Mouse (Mus musculus): ENCODE results near the gene Lmcd1. TPM values are rescaled to one million over a fixed set of nuclear protein-coding genes. Genes with fewer than 3 reads are reported as not detected.
A peak's percentile ranks its signal among the peaks of the same experiment; 100 is the strongest.

Lmcd1 gene
- total RNA-seq, 2 experiments from 2014 or later: 6.9 to 9.6 TPM

DNA sequence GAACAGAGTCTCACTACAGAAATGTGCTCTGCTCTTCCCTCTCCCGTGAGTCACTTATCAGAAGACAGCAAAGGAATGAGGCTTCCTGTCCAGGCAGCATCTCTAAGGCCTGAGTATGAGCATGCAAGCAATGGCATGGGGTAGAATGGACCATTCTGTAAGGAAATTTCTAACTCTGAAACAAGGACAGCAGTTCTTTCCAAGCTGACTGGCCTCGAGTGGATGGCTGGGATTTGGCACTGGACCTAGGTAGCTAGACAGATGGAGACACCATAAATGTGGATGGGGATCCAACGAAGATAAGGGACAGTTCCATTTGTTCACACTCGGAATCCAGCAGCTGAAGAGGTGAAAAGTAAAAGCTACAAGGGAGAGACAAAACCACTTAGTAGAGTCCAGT is 17.6 kb downstream of the Lmcd1 start:
- TF ChIP-seq CTCF (IDR thresholded peaks at IDR 0.05): no peak
- Histone ChIP-seq H3K4me3 (no peak overlapping the region), H3K27ac (no peak overlapping the region)
- no peak for DNase-seq (ENCODE audit: extremely low spot score in 1 of 2, low spot score in 2 of 2)
- intact Hi-C loops (cut with DNase I): no loop called here

DNA sequence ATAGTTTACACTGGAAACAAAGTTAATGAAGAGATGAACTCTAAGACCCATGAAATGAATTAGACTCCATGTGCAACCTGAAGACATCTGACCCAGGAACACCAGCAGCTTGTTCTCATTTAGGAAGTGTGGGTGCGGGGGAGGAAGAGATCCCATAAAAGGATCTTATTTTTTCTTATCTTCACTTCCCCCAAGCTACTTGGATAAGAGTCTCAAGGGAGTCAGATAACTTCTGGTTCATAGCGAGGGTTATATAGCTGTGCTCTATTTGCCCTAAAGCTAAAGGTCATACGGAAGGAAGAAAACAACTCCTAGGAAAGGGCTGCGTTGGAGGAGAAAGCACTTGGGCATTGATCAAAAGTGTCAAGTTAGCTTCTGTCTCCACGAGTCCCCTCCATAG is 19.8 kb downstream of the Lmcd1 start:
- intact Hi-C loops (cut with DNase I): no loop called here
- Histone ChIP-seq H3K27ac (no peak overlapping the region), H3K4me3 (no peak overlapping the region)
- no peak for TF ChIP-seq CTCF (IDR thresholded peaks at IDR 0.05)
- no peak for DNase-seq (ENCODE audit: extremely low spot score in 1 of 2, low spot score in 2 of 2)

DNA sequence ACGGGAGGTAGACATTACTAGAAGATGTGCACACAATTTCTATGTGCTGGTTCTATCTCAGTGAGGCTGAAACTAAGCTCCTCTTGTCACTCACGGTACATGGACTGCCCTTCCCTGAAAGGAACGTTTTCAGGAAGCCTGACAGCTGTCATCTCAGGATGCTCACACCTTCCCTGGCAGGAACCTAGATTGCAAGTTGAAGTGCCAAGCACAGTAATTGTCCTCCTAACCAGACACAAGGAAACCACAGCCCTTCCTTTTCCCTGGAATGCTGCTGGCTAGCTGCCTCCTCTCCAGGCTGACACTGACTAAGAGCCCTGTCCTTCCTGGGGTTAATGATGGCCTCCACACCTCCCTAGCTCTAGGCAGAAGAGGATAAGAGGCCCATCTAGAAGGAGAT is 21.7 kb downstream of the Lmcd1 start:
- intact Hi-C loops (cut with DNase I): no loop called here
- no peak for DNase-seq (ENCODE audit: extremely low spot score in 1 of 2, low spot score in 2 of 2)
- Histone ChIP-seq H3K27ac (no peak overlapping the region), H3K4me3 (no peak overlapping the region)
- no peak for TF ChIP-seq CTCF (IDR thresholded peaks at IDR 0.05)

DNA sequence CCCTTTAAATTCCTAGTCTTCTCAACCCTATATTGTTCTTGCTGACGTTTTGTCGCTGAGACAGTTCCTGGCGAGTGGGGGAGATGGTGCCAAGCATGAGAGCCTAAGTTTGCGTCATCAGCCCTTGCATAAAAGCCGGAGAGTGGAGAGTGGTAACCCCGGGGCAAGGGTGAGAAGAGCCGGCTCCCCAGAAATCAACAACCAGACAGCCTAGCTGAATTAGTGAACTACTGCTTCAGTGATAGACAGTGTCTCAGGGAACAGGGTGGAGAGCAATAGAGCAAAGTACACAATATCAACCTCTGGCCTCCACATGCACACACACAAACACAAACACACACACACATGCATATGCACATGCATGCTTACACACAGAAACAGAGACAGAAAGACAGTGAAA is 26.6 kb downstream of the Lmcd1 start:
- H3K27ac ChIP-seq: no peak overlapping the region
- intact Hi-C loops (cut with DNase I): no loop called here
- no peak for DNase-seq (ENCODE audit: extremely low spot score in 1 of 2, low spot score in 2 of 2)
- H3K4me3 ChIP-seq: no peak overlapping the region
- no peak for TF ChIP-seq CTCF (IDR thresholded peaks at IDR 0.05)

DNA sequence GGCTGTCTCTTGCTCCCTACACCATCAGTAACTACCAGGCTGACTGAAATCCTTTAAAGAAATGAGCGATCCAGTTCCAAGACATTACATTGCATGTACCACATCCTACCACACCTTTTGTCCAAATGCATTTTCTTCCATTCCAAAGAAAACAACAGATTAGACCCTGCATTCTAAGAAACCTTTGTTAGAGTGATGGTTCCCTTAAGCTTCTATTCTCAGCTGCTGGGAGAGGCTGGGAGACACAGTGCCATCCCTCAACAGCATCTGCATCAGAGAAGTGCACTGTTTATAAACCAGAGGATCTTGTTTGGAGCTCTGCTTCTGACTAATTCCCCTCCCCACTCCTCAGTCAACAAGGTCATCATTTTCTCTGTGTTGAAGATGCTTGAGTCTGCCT is 27.1 kb downstream of the Lmcd1 start:
- intact Hi-C loops (cut with DNase I): no loop called here

DNA sequence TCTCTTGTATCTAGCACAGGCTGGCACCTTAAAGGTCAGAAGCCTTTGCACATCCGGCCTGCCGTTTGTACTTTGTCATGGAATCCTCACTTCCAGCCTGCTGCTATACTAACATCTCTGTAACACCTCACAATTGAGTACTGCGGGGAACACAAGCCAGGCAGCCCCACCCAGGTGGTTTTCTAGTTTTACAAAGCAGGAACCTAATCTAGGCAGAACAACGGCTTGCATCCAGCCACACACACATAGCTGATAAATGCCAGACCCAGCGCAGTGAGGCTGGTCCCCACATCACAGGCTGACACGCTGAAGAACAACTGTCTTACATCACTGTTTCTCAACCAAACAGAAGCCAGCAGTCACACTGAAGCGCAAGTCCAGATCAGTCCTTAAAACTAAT is 28.7 kb downstream of the Lmcd1 start:
- TF ChIP-seq CTCF (IDR thresholded peaks at IDR 0.05): no peak
- intact Hi-C loops (cut with DNase I): no loop called here
- H3K4me3 ChIP-seq: no peak overlapping the region
- no peak overlapping the region for H3K27ac ChIP-seq
- no peak for DNase-seq (ENCODE audit: extremely low spot score in 1 of 2, low spot score in 2 of 2)

More for the DNA sequence above, 27.1 kb downstream of the Lmcd1 start:
- Histone ChIP-seq H3K4me3 (no peak overlapping the region), H3K27ac (no peak overlapping the region)
- no peak for DNase-seq (ENCODE audit: extremely low spot score in 1 of 2, low spot score in 2 of 2)
- TF ChIP-seq CTCF (IDR thresholded peaks at IDR 0.05): no peak

DNA sequence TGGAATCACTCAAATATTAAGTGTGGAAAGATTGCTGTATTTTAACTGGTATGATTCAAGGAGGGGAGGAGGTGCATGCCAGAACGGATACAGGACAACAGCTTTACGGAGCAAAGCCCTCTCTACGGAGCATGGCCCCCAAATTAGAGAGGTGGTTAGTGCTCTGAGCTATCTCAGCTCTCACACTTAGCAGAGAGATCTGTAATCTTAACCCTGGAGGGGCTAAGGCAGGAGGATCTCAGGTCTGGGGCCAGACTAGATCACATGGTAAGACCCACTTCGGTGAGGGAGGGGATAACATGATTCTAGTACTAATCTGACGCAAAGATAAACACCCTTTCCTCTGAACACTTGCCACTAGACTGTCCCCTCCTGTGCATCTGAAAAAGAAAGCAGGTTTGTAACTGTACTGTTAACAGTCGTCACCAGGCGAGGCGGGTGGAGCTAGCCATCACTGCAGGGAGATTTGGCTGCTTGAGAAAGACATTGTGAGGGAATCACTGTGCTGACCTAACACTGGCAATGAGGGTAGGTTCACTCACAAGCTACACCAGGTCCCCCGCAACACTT is 29.3 kb downstream of the Lmcd1 start:
- intact Hi-C loops (cut with DNase I): no loop called here
- DNase-seq (ENCODE audit: extremely low spot score in 1 of 2, low spot score in 2 of 2): no peak
- Histone ChIP-seq H3K27ac (no peak overlapping the region), H3K4me3 (no peak overlapping the region)
- TF ChIP-seq CTCF (IDR thresholded peaks at IDR 0.05): no peak

DNA sequence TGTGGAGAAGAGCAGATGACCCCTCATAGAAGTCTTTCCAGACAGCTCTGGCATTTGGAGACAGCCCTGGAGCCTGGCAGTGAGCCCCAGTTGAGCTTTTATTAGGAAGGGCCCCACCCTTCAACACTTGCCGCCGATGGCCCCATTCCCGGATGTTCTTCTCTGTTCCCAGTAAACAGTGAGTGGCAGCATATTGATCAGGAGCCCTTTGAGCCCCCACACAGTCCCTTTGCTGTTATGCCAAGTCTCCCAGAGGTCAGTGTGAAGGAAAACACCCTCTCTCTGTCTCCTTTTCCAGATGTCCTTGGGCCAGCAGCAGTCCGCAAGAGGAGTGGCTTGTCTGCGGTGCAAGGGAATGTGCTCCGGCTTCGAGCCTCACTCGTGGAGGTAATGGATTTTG is 31.2 kb downstream of the Lmcd1 start:
- intact Hi-C loops (cut with DNase I): no loop called here
- no peak overlapping the region for H3K4me3 ChIP-seq
- no peak overlapping the region for H3K27ac ChIP-seq
- TF ChIP-seq CTCF (IDR thresholded peaks at IDR 0.05): no peak
- DNase-seq (ENCODE audit: extremely low spot score in 1 of 2, low spot score in 2 of 2): peak; percentile 10 to 20

DNA sequence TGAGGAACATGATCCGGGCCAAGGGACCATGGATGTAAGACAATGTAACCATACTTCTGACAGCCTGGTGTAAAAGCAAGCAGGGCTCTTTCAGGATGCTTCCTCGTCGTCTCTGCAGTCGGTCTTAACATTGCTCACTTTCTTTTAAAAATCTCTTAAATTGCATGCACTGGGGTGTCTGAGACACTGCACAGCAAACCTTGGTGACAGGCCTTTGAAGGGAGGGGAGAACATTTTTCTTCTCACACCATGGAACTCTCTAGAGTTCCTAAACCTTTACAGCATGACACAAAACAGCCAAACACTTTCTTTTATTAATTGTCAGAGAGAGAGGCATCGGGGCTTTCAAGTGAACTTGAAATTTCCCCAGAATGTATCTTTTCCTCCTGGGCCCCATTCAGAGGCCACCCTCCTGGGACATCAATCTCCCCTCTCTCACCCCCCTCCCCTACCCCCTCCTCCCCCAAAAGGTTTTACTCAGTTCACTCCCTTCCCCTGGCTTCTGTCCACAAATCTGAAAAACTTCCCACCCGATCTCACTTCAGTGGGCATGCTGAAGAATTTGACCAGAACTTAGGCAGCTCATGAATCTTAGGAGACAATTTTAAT is 35.9 kb downstream of the Lmcd1 start:
- no peak for DNase-seq (ENCODE audit: extremely low spot score in 1 of 2, low spot score in 2 of 2)
- Histone ChIP-seq H3K4me3 (no peak overlapping the region), H3K27ac (no peak overlapping the region)
- no peak for TF ChIP-seq CTCF (IDR thresholded peaks at IDR 0.05)
- intact Hi-C loops (cut with DNase I): no loop called here

DNA sequence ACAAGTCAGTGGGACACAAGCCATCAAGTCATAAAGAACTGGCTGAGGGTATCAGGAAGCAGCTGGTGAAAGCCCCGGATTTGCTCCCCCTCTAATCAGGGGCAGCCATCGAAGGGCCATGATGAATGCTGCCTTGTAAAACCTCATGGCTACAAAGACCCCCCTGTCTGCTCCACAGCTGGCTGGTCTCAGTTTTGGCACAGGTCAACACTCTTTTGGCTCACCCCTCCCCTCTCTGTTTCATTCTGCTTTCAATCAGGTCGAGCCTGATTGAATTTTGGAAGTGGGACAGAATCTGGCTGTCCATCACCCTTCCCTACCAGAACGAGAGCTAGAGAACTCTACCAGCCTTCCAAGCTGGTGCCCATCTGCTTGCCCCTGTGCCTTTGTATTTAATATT is 37.8 kb downstream of the Lmcd1 start:
- no peak for DNase-seq (ENCODE audit: extremely low spot score in 1 of 2, low spot score in 2 of 2)
- H3K27ac ChIP-seq: no peak overlapping the region

DNA sequence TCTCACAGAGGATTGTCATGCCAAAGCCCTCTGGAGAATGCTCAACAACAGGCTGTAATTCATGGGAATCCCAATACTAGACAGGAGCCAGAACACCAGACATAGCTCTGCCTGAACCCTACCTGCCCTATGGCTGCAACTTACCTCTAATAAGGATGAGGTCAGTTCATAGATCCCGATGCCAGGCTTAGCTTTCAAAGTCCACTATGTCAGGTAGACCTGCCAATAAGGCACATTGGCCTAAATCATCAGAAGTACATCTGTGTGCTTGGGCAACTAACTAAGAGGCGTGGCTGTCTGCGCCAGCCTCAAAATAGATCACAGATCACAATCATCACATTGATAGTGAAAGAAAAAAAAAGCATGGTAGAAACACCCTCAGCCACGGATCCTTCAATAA is 45.9 kb downstream of the Lmcd1 start:
- no peak for TF ChIP-seq CTCF (IDR thresholded peaks at IDR 0.05)
- intact Hi-C loops (cut with DNase I): no loop called here

More for the DNA sequence above, 37.8 kb downstream of the Lmcd1 start:
- intact Hi-C loops (cut with DNase I): no loop called here
- no peak for TF ChIP-seq CTCF (IDR thresholded peaks at IDR 0.05)
- no peak overlapping the region for H3K4me3 ChIP-seq

DNA sequence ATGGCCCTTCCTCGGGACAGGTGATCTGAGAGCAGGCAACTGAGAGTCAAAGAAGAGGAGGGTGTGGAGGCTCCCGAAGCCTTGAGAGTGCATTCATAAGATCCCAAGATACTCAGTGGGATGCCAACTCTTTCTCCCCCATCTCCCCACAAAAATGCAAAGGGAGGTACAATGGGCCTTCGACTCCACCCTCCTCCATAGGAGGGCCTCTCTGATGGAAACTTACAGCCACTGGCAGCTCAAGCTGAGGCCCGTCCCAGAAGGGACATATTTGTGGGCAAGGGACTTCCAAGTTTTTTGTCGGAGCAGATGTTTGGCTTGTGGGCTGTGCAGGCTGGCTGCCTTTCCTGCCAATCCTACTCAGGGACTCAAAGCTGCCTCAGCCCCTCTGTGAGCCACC is 47.1 kb downstream of the Lmcd1 start:
- H3K4me3 ChIP-seq: no peak overlapping the region
- H3K27ac ChIP-seq: no peak overlapping the region
- intact Hi-C loops (cut with DNase I): no loop called here
- TF ChIP-seq CTCF (IDR thresholded peaks at IDR 0.05): no peak
- no peak for DNase-seq (ENCODE audit: extremely low spot score in 1 of 2, low spot score in 2 of 2)

More for the DNA sequence above, 45.9 kb downstream of the Lmcd1 start:
- no peak overlapping the region for H3K4me3 ChIP-seq
- no peak for DNase-seq (ENCODE audit: extremely low spot score in 1 of 2, low spot score in 2 of 2)
- no peak overlapping the region for H3K27ac ChIP-seq

DNA sequence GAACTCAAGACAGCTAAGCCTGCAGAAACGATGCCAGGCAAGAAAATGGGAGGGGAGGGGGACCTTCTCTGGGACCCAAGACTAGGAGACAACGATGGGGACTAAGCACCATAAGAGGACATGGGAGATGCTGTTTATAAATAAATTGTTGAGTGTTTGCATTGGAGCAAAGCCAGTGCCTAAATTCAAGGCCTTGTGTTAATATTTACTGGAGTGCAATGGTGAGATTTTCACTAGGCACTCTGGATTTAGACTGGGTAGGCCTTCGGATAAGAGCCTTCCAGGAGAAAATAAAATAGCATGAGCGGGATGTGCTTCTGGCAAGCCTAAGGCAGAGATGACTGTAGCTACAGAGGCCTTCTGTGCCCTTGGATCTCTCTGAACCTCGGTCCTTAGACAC is 49.4 kb downstream of the Lmcd1 start:
- no peak for DNase-seq (ENCODE audit: extremely low spot score in 1 of 2, low spot score in 2 of 2)
- no peak overlapping the region for H3K4me3 ChIP-seq
- intact Hi-C loops (cut with DNase I): no loop called here
- no peak for TF ChIP-seq CTCF (IDR thresholded peaks at IDR 0.05)
- H3K27ac ChIP-seq: no peak overlapping the region
